Mouse (Mus musculus) liver, postnatal 0 days (tissue): ENCODE results near the gene Ube2g1. TPM values are rescaled to one million over a fixed set of nuclear protein-coding genes. Genes with fewer than 3 reads are reported as not detected.

Experiments
- ATAC-seq: fragments of 200-750 bp; cut with Nextera tagmentation; 2 replicates; pipeline ENCODE4 v1.8.0; 2017; ENCODE audit warnings: mild to moderate bottlenecking, moderate library complexity
- DNase-seq: peaks from one replicate; pipeline ENCODE4 v3.0.0-alpha.2; 2016
- H3K27ac ChIP-seq: fragments of 300-500 bp; sonication (generic); 2 replicates; pipeline ENCODE4 v1.5.1; 2014; ENCODE audit warnings: antibody characterized with exemption, moderate library complexity, mild to moderate bottlenecking, low read depth
- H3K27me3 ChIP-seq: fragments of 300-500 bp; sonication (generic); 2 replicates; pipeline ENCODE4 v1.6.1; 2014; ENCODE audit warnings: low read length, control low read depth, mixed read lengths; ENCODE audit not compliant: insufficient read depth
- H3K36me3 ChIP-seq: fragments of 300-500 bp; sonication (generic); replicated peaks from 2 replicates; pipeline ENCODE4 v1.6.1; 2014; ENCODE audit warnings: mild to moderate bottlenecking, control low read depth, low read length, moderate library complexity, mixed read lengths; ENCODE audit not compliant: insufficient read depth
- H3K4me1 ChIP-seq: fragments of 300-500 bp; sonication (generic); 2 replicates; pipeline ENCODE4 v1.6.1; 2014; ENCODE audit warnings: antibody characterized with exemption, mild to moderate bottlenecking, control low read depth; ENCODE audit not compliant: insufficient read depth
- H3K4me2 ChIP-seq: fragments of 300-500 bp; sonication (generic); 2 replicates; pipeline ENCODE4 v1.6.1; 2014; ENCODE audit warnings: low read depth, mild to moderate bottlenecking, low read length, moderate library complexity, mixed read lengths
- H3K4me3 ChIP-seq: fragments of 300-500 bp; sonication (generic); 2 replicates; pipeline ENCODE4 v1.5.1; 2014; ENCODE audit warnings: low read depth, low read length
- H3K9ac ChIP-seq: fragments of 300-500 bp; sonication (generic); replicated peaks from 2 replicates; pipeline ENCODE4 v1.6.1; 2014; ENCODE audit warnings: mild to moderate bottlenecking, moderate library complexity
- H3K9me3 ChIP-seq: fragments of 300-500 bp; sonication (generic); 2 replicates; pipeline ENCODE4 v1.6.1; 2016; ENCODE audit warnings: mild to moderate bottlenecking, control low read depth, low read length, mixed read lengths
- CTCF ChIP-seq: sonication (generic); IDR thresholded peaks from 2 replicates; pipeline ENCODE4 v1.5.1; 2016; ENCODE audit warnings: antibody characterized with exemption, low read depth
- EP300 ChIP-seq: IDR thresholded peaks from 2 replicates; pipeline ENCODE4 v1.6.1; 2016; ENCODE audit warnings: antibody characterized with exemption, low read depth, mild to moderate bottlenecking
- whole genome bisulfite sequencing: fragments of 180-500 bp; shearing (Covaris S2); extraction: QIAGEN DNeasy Blood & Tissue Kit; methylation state at CpG from one replicate; pipeline ENCODE4 v1.1.7; 2014; ENCODE audit not compliant: insufficient replicate concordance; 5-methylcytosine and 5-hydroxymethylcytosine counted together
- polyA plus RNA-seq: library from polyadenylated mRNA; unstranded; fragments of >200 nt; fragmentation: Nextera tagmentation; extraction: Ambion mirVana; gene quantifications from 2 replicates; pipeline ENCODE4 v1.2.1, GENCODE M21; 2015

Ube2g1 gene
- polyA plus RNA-seq, 1 experiment from 2014 or later, result 28.1 TPM

- Histone ChIP-seq H3K27me3 (no peaks in the 10 kb centered on the region), H3K4me3 (peak overlapping the region; percentile 44), H3K4me1 (peaks cover 14% of the 10 kb centered on the region), H3K27ac (peak overlapping the region; percentile 39; the same call in 1 of the 2 replicates), H3K36me3 (no peaks in the 10 kb centered on the region), H3K9me3 (no peaks in the 10 kb centered on the region), H3K9ac (peak overlapping the region; percentile 38; the same call in 1 of the 2 replicates), H3K4me2 (peak overlapping the region; percentile 81)
- DNase-seq (peak; percentile 45), ATAC-seq (peak; percentile 55)
- 6% methylated on average over 24 of the region's 24 CpGs for WGBS
- TF ChIP-seq CTCF (peak; percentile 38), EP300 (no peak)
Measured at GRCm38 (mm10) chr11:72576466-72577351, 30.4 kb upstream of the Ube2g1 start.

DNA sequence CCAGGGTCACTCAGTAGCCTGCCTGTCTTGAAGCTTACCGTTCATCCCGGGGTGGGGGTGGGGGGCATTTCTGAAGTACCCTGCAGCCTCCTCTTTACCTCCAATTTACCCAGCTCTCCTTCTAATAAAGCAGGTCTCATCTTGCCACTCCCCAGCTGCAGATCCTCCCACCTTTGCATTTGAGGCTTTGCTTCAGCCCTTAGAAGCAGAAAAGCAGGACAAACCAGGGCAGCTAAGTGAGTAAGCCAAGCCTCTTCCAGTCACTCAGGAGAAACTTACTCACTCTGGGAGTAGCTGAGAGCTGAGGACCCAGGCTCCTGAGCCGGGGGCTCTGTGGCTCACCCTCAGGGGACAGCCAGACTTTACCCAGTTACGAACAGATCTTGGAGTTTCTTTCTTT, 28.6 kb upstream of the Ube2g1 start:
- Histone ChIP-seq H3K4me3 (no peak overlapping the region), H3K9ac (no peak overlapping the region), H3K4me1 (peaks cover 14% of the 10 kb centered on the region), H3K27ac (no peak overlapping the region), H3K27me3 (no peaks in the 10 kb centered on the region), H3K36me3 (no peaks in the 10 kb centered on the region), H3K9me3 (no peaks in the 10 kb centered on the region), H3K4me2 (no peak overlapping the region)
- no peak for ATAC-seq
- TF ChIP-seq CTCF (no peak), EP300 (no peak)
- 74% methylated on average over 4 of the region's 4 CpGs for WGBS
- DNase-seq, result no peak

DNA sequence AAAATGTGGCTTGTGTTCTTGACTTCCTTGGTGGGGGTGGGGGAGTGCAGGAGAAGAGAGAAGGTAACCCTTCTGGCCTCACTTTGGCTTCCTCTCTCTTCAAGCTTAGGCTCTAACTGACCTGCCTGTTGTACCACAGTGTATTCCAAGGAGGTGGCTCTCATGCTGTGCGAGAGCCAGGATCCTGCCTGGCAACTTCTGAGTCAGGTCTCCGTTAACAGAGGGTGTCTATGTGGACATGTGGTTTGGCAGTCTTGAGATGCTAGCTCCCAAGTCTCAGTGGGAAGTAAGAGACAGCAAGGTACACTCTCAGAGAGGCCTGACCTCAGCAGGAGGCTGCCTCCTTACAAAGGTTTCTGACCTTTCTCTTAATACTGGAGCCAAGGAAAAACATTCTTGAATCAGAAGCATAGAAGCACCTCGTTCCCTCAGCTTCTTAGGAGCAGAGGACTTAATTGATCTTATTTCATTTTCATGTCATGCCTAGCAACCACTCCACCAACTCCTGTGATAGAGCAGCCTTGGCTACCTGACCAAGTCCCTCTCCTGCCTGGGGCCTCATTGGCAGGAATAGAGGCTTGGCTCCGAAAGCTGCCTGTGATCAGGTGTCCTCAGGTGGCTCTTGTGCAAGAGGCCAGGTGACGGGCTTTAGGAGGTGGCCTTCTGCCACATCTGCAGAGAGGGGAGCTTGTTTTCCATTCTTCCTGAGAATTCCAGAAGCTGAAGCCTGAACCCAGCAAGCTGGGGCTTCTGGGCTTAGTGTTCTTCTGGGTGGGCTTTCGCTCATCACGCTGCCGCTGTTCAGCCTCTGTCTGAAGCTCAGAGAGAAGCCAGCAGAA, 25.3 kb upstream of the Ube2g1 start:
- TF ChIP-seq EP300, result no peak
- no peak for TF ChIP-seq CTCF
- H3K4me1 ChIP-seq, result peaks cover 5% of the 10 kb centered on the region
- H3K9me3 ChIP-seq, result no peaks in the 10 kb centered on the region
- H3K36me3 ChIP-seq, result no peaks in the 10 kb centered on the region
- ATAC-seq (peak; percentile 89), DNase-seq (peak; percentile 74)
- H3K4me3 ChIP-seq, result no peak overlapping the region
- 73% methylated on average over 8 of the region's 8 CpGs for WGBS
- no peak overlapping the region for H3K9ac ChIP-seq
- no peaks in the 10 kb centered on the region for H3K27me3 ChIP-seq
- no peak overlapping the region for H3K4me2 ChIP-seq
- peak overlapping the region; percentile 87 for H3K27ac ChIP-seq

DNA sequence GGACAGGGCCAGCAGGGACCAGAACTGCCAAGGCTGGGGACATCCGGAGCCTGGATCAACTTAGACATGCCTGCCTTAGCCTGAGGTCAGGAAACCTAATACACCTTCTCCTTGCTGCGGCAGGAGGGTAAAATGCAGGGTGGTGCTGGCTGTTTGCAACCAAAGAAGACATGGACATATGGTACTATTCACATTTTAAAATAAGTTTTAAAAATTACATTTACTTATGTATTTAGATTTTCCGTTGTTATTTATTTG, 24.7 kb upstream of the Ube2g1 start:
- H3K4me1 ChIP-seq, result peaks cover 3% of the 10 kb centered on the region
- ATAC-seq (peak; percentile 47), DNase-seq (no peak)
- peak overlapping the region; percentile 87 for H3K27ac ChIP-seq
- H3K4me3 ChIP-seq, result no peak overlapping the region
- H3K27me3 ChIP-seq, result no peaks in the 10 kb centered on the region
- no peaks in the 10 kb centered on the region for H3K9me3 ChIP-seq
- H3K9ac ChIP-seq, result no peak overlapping the region
- 77% methylated on average over 3 of the region's 3 CpGs for WGBS
- H3K36me3 ChIP-seq, result no peaks in the 10 kb centered on the region
- H3K4me2 ChIP-seq, result no peak overlapping the region
- TF ChIP-seq EP300 (no peak), CTCF (no peak)

DNA sequence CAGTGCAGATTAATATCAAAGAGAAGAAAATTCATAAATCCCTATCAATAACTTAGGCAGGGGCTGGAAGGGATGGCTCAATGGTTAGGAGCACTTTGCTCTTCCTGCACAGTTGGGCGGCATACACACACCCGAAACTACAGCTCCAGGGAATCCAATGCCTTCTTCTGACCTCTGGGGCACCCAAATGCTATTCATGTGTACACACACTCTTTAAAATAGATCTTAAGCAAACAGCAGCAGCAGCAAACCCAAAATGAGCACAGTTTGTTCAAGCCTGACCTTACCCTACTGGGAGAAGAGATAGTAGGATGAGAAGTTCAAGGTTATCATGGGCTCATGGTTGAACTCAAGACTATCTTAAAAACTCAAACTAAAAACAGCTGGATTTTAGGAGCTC, 24.0 kb upstream of the Ube2g1 start:
- TF ChIP-seq EP300 (0 out of 2 replicates have a peak, but pooled peaks have one; percentile 23), CTCF (no peak)
- WGBS, result 64% methylated on average over 2 of the region's 2 CpGs
- Histone ChIP-seq H3K27ac (peak overlapping the region; percentile 87; the same call in 1 of the 2 replicates), H3K4me1 (peaks cover 3% of the 10 kb centered on the region), H3K9me3 (no peaks in the 10 kb centered on the region), H3K4me3 (no peak overlapping the region), H3K27me3 (no peaks in the 10 kb centered on the region), H3K4me2 (no peak overlapping the region), H3K36me3 (no peaks in the 10 kb centered on the region), H3K9ac (no peak overlapping the region)
- ATAC-seq (peak; percentile 28; the same call in 1 of the 2 replicates), DNase-seq (no peak)

GRCm38 (mm10) chr11:72586570-72586969, 20.5 kb upstream of the Ube2g1 start:
- H3K4me1 ChIP-seq, result no peaks in the 10 kb centered on the region; the same call in none of the 2 replicates
- no peak for TF ChIP-seq EP300
- no peak for TF ChIP-seq CTCF
- H3K27ac ChIP-seq, result no peak overlapping the region
- H3K4me2 ChIP-seq, result no peak overlapping the region
- H3K9ac ChIP-seq, result no peak overlapping the region
- ATAC-seq, result no peak
- no peak overlapping the region for H3K4me3 ChIP-seq
- no peaks in the 10 kb centered on the region for H3K27me3 ChIP-seq
- no peaks in the 10 kb centered on the region for H3K9me3 ChIP-seq
- DNase-seq, result no peak
- H3K36me3 ChIP-seq, result no peaks in the 10 kb centered on the region
- WGBS, result 75% methylated on average over 3 of the region's 3 CpGs
